In genomic region chr11:53636183-53636646, GRCm38 (mm10) we compare ENCODE assay signal across 7 mouse cellular contexts. TPM values are rescaled to one million over a fixed set of nuclear protein-coding genes. Genes with fewer than 3 reads are reported as not detected.
DNase-seq lines count a peak whose midpoint lies in the region; ATAC-seq and TF ChIP-seq lines count a peak whose summit lies in the region.

No protein-coding gene starts in this region.

- H3K36me3 ChIP-seq in forebrain, embryonic 10.5 days (replicated peaks): no peaks in the 10 kb centered on the region
- no peaks in the 10 kb centered on the region for H3K36me3 ChIP-seq in limb, embryonic 10.5 days
- H3K36me3 ChIP-seq in midbrain, embryonic 13.5 days: no peaks in the 10 kb centered on the region

- no peak for TF ChIP-seq CTCF in left cerebral cortex, adult 2 months (IDR thresholded peaks at IDR 0.05)

- DNase-seq in left cerebral cortex, adult 2 months (ENCODE audit: extremely low spot score in 1 of 2, low spot score in 2 of 2): peak; percentile 47 to 52
- no peak for DNase-seq in left cerebral cortex, postnatal 4 days
- DNase-seq in cerebellum, adult 18-20 months: peak; percentile 37 to 51
- DNase-seq in forebrain, embryonic 10.5 days (ENCODE audit: extremely low spot score, low spot score): peak; percentile 19
- DNase-seq in limb, embryonic 10.5 days (ENCODE audit: low spot score): peak; percentile 46
- no peak for DNase-seq in c-Kit-positive CD71-positive TER-119-positive erythroid progenitor cells, embryonic 14.5 days (ENCODE audit: low spot score)

- H3K9ac ChIP-seq in midbrain, embryonic 13.5 days (replicated peaks): peak overlapping the region; percentile 59

- peak overlapping the region; percentile 46 for H3K4me3 ChIP-seq in left cerebral cortex, adult 2 months
- peak overlapping the region; percentile 56 for H3K4me3 ChIP-seq in forebrain, embryonic 10.5 days
- H3K4me3 ChIP-seq in limb, embryonic 10.5 days: peak overlapping the region; percentile 54
- peak overlapping the region; percentile 37 for H3K4me3 ChIP-seq in midbrain, embryonic 13.5 days (replicated peaks)

- H3K4me2 ChIP-seq in midbrain, embryonic 13.5 days (replicated peaks): peak overlapping the region; percentile 63

- peaks cover 50% of the 10 kb centered on the region for H3K27me3 ChIP-seq in forebrain, embryonic 10.5 days (ENCODE audit: poor library complexity, severe bottlenecking)
- peaks cover 40% of the 10 kb centered on the region for H3K27me3 ChIP-seq in limb, embryonic 10.5 days (ENCODE audit: low read depth, poor library complexity, severe bottlenecking)
- peaks cover 36% of the 10 kb centered on the region for H3K27me3 ChIP-seq in midbrain, embryonic 13.5 days

- H3K27ac ChIP-seq in left cerebral cortex, adult 2 months: no peak overlapping the region; the same call in 1 of the 2 replicates
- H3K27ac ChIP-seq in forebrain, embryonic 10.5 days: peak overlapping the region; percentile 78
- H3K27ac ChIP-seq in limb, embryonic 10.5 days: peak overlapping the region; percentile 81
- no peak overlapping the region for H3K27ac ChIP-seq in midbrain, embryonic 13.5 days

- WGBS in forebrain, embryonic 10.5 days: 3% methylated on average over 40 of the region's 40 CpGs
- WGBS in limb, embryonic 10.5 days: 2% methylated on average over 40 of the region's 40 CpGs
- WGBS in midbrain, embryonic 13.5 days: under 1% methylated on average over 40 of the region's 40 CpGs

- H3K4me1 ChIP-seq in forebrain, embryonic 10.5 days: peaks cover 23% of the 10 kb centered on the region
- peaks cover 31% of the 10 kb centered on the region for H3K4me1 ChIP-seq in limb, embryonic 10.5 days
- peaks cover 12% of the 10 kb centered on the region for H3K4me1 ChIP-seq in midbrain, embryonic 13.5 days (replicated peaks)

- no peaks in the 10 kb centered on the region for H3K9me3 ChIP-seq in forebrain, embryonic 10.5 days
- H3K9me3 ChIP-seq in limb, embryonic 10.5 days (replicated peaks): no peaks in the 10 kb centered on the region
- no peaks in the 10 kb centered on the region for H3K9me3 ChIP-seq in midbrain, embryonic 13.5 days

- no peak for ATAC-seq in midbrain, embryonic 13.5 days

- intact Hi-C loops in left cerebral cortex, adult 2 months (cut with DNase I): no loop called here
- intact Hi-C loops in left cerebral cortex, postnatal 4 days (cut with DNase I): no loop called here

RNA-seq across cellular contexts. Expression of gene Il13, which starts 1.7 kb away (rescaled TPM):
- not detected for total RNA-seq in left cerebral cortex, adult 2 months (2021)
- not detected for total RNA-seq in left cerebral cortex, postnatal 4 days (2021)
- polyA plus RNA-seq in forebrain, embryonic 10.5 days (2016; fragmentation: Nextera tagmentation; extraction: Ambion mirVana): not detected in 2 replicates
- polyA plus RNA-seq in limb, embryonic 10.5 days (2016; fragmentation: Nextera tagmentation; extraction: Ambion mirVana): not detected in 2 replicates
- not detected in 2 replicates for polyA plus RNA-seq in midbrain, embryonic 13.5 days (2015; fragmentation: Nextera tagmentation; extraction: Ambion mirVana)

RNA-seq across cellular contexts. Expression of gene Il4, which starts 17.7 kb away (rescaled TPM):
- not detected for total RNA-seq in left cerebral cortex, adult 2 months (2021)
- not detected for total RNA-seq in left cerebral cortex, postnatal 4 days (2021)
- 0.77 and 0.96 TPM in 2 replicates for polyA plus RNA-seq in forebrain, embryonic 10.5 days (2016; fragmentation: Nextera tagmentation; extraction: Ambion mirVana)
- 0.40 and 0.58 TPM in 2 replicates for polyA plus RNA-seq in limb, embryonic 10.5 days (2016; fragmentation: Nextera tagmentation; extraction: Ambion mirVana)
- 2.8 and 4.2 TPM in 2 replicates for polyA plus RNA-seq in midbrain, embryonic 13.5 days (2015; fragmentation: Nextera tagmentation; extraction: Ambion mirVana)

Comparison
In these comparisons a context has a peak if more than half of its experiments do, and no peak if none do; other contexts are left out.
1. DNase-seq: peak in left cerebral cortex, adult 2 months (2 of 2), cerebellum, adult 18-20 months (2 of 2), forebrain, embryonic 10.5 days (single experiment) and limb, embryonic 10.5 days (single experiment); none in left cerebral cortex, postnatal 4 days (single experiment) and c-Kit-positive CD71-positive TER-119-positive erythroid progenitor cells, embryonic 14.5 days (single experiment).
2. H3K27ac ChIP-seq: peak in forebrain, embryonic 10.5 days (single experiment) and limb, embryonic 10.5 days (single experiment); none in left cerebral cortex, adult 2 months (single experiment) and midbrain, embryonic 13.5 days (single experiment).
3. Peak in every context shown above with its lines, with median percentiles within 50 percentile points of each other: H3K4me3 ChIP-seq.